Mouse (Mus musculus): ENCODE measurements at regions not wholly inside any gene's neighbourhood (a gene's known extent, or its start where the extent isn't known, plus 50 kb on each side); places are given as distances from the start of the nearest gene placed in this dataset.

GRCm38 (mm10) chr1:77592649-77593048 lies 77.8 kb upstream of the Epha4 start:
- Histone ChIP-seq H3K79me2 (ENCODE audit: control insufficient read depth, insufficient read depth) (no peaks in the 10 kb centered on the region), H3ac (ENCODE audit: control insufficient read depth, insufficient read length) (no peak overlapping the region), H3K36me3 (ENCODE audit: control insufficient read depth, insufficient read depth) (no peaks in the 10 kb centered on the region), H3K4me2 (ENCODE audit: low read depth) (no peak overlapping the region), H3K4me3 (no peak overlapping the region), H3K27me3 (ENCODE audit: control insufficient read depth, insufficient read depth, insufficient read length) (no peaks in the 10 kb centered on the region)
- TF ChIP-seq REST (IDR thresholded peaks at IDR 0.05; ENCODE audit: insufficient read depth, insufficient read length) (no peak), SRF (IDR thresholded peaks at IDR 0.05; ENCODE audit: control insufficient read depth, insufficient read length, low read depth) (no peak), MAX (IDR thresholded peaks at IDR 0.05; ENCODE audit: low read depth) (no peak), MYOG (IDR thresholded peaks at IDR 0.05; ENCODE audit: control insufficient read depth in 1 of 3, insufficient read depth in 1 of 3, insufficient read length in 2 of 3, low read depth in 2 of 3) (no peak), POLR2AphosphoS2 (IDR thresholded peaks at IDR 0.05; ENCODE audit: insufficient read length, low read depth) (no peak), MYOD1 (IDR thresholded peaks at IDR 0.05; ENCODE audit: control insufficient read depth in 1 of 3, insufficient read length in 2 of 3, low read depth in 2 of 3) (no peak)

- Histone ChIP-seq H3K79me2 (ENCODE audit: control insufficient read depth, insufficient read depth) (no peaks in the 10 kb centered on the region), H3K27me3 (ENCODE audit: control insufficient read depth, insufficient read depth, insufficient read length) (no peaks in the 10 kb centered on the region), H3ac (ENCODE audit: control insufficient read depth, insufficient read length) (no peak overlapping the region), H3K36me3 (ENCODE audit: control insufficient read depth, insufficient read depth) (no peaks in the 10 kb centered on the region), H3K4me2 (ENCODE audit: low read depth) (no peak overlapping the region), H3K4me3 (no peak overlapping the region)
- TF ChIP-seq MYOD1 (IDR thresholded peaks at IDR 0.05; ENCODE audit: control insufficient read depth in 1 of 3, insufficient read length in 2 of 3, low read depth in 2 of 3) (no peak), MYOG (IDR thresholded peaks at IDR 0.05; ENCODE audit: control insufficient read depth in 1 of 3, insufficient read depth in 1 of 3, insufficient read length in 2 of 3, low read depth in 2 of 3) (no peak), USF1 (IDR thresholded peaks at IDR 0.05; ENCODE audit: low read depth) (no peak), MAX (IDR thresholded peaks at IDR 0.05; ENCODE audit: low read depth) (no peak), SRF (IDR thresholded peaks at IDR 0.05; ENCODE audit: control insufficient read depth, insufficient read length, low read depth) (no peak), REST (IDR thresholded peaks at IDR 0.05; ENCODE audit: insufficient read depth, insufficient read length) (no peak), POLR2A (IDR thresholded peaks at IDR 0.05; ENCODE audit: insufficient read length, low read depth) (no peak), CEBPB (IDR thresholded peaks at IDR 0.05; ENCODE audit: insufficient read depth, poor library complexity, severe bottlenecking) (no peak), TCF3 (IDR thresholded peaks at IDR 0.05; ENCODE audit: insufficient read length, low read depth) (no peak), E2F4 (IDR thresholded peaks at IDR 0.05; ENCODE audit: insufficient read depth) (no peak), POLR2AphosphoS2 (IDR thresholded peaks at IDR 0.05; ENCODE audit: insufficient read length, low read depth) (no peak), TCF12 (IDR thresholded peaks at IDR 0.05; ENCODE audit: insufficient read depth, poor library complexity, severe bottlenecking) (no peak)
Observed at GRCm38 (mm10) chr1:77592248-77592647, 77.4 kb upstream of the Epha4 start.

- no peaks in the 10 kb centered on the region for H3K36me3 ChIP-seq (ENCODE audit: control insufficient read depth, insufficient read depth)
- TF ChIP-seq USF1 (IDR thresholded peaks at IDR 0.05; ENCODE audit: low read depth): no peak
- TF ChIP-seq MYOD1 (IDR thresholded peaks at IDR 0.05; ENCODE audit: control insufficient read depth in 1 of 3, insufficient read length in 2 of 3, low read depth in 2 of 3): no peak
- TF ChIP-seq REST (IDR thresholded peaks at IDR 0.05; ENCODE audit: insufficient read depth, insufficient read length): no peak
- no peak for TF ChIP-seq E2F4 (IDR thresholded peaks at IDR 0.05; ENCODE audit: insufficient read depth)
- TF ChIP-seq SRF (IDR thresholded peaks at IDR 0.05; ENCODE audit: control insufficient read depth, insufficient read length, low read depth): no peak
- no peak for TF ChIP-seq POLR2AphosphoS2 (IDR thresholded peaks at IDR 0.05; ENCODE audit: insufficient read length, low read depth)
- TF ChIP-seq TCF12 (IDR thresholded peaks at IDR 0.05; ENCODE audit: insufficient read depth, poor library complexity, severe bottlenecking): no peak
- no peak for TF ChIP-seq MAX (IDR thresholded peaks at IDR 0.05; ENCODE audit: low read depth)
- no peak for TF ChIP-seq POLR2A (IDR thresholded peaks at IDR 0.05; ENCODE audit: insufficient read length, low read depth)
- no peak for TF ChIP-seq MYOG (IDR thresholded peaks at IDR 0.05; ENCODE audit: control insufficient read depth in 1 of 3, insufficient read depth in 1 of 3, insufficient read length in 2 of 3, low read depth in 2 of 3)
- no peaks in the 10 kb centered on the region for H3K79me2 ChIP-seq (ENCODE audit: control insufficient read depth, insufficient read depth)
- no peak overlapping the region for H3ac ChIP-seq (ENCODE audit: control insufficient read depth, insufficient read length)
- no peak overlapping the region for H3K4me2 ChIP-seq (ENCODE audit: low read depth)
- H3K27me3 ChIP-seq (ENCODE audit: control insufficient read depth, insufficient read depth, insufficient read length): no peaks in the 10 kb centered on the region
- no peak overlapping the region for H3K4me3 ChIP-seq
Observed at GRCm38 (mm10) chr1:77589423-77589822, 74.5 kb upstream of the Epha4 start.

GRCm38 (mm10) chr1:77585520-77585919 lies 70.6 kb upstream of the Epha4 start:
- no peak overlapping the region for H3ac ChIP-seq (ENCODE audit: control insufficient read depth, insufficient read length)
- TF ChIP-seq TCF3 (IDR thresholded peaks at IDR 0.05; ENCODE audit: insufficient read length, low read depth): no peak
- no peak for TF ChIP-seq CEBPB (IDR thresholded peaks at IDR 0.05; ENCODE audit: insufficient read depth, poor library complexity, severe bottlenecking)
- TF ChIP-seq MYOG (IDR thresholded peaks at IDR 0.05; ENCODE audit: control insufficient read depth in 1 of 3, insufficient read depth in 1 of 3, insufficient read length in 2 of 3, low read depth in 2 of 3): no peak
- no peak for TF ChIP-seq REST (IDR thresholded peaks at IDR 0.05; ENCODE audit: insufficient read depth, insufficient read length)
- no peak for TF ChIP-seq POLR2A (IDR thresholded peaks at IDR 0.05; ENCODE audit: insufficient read length, low read depth)
- no peak for TF ChIP-seq MYOD1 (IDR thresholded peaks at IDR 0.05; ENCODE audit: control insufficient read depth in 1 of 3, insufficient read length in 2 of 3, low read depth in 2 of 3)
- no peak for TF ChIP-seq MAX (IDR thresholded peaks at IDR 0.05; ENCODE audit: low read depth)
- TF ChIP-seq USF1 (IDR thresholded peaks at IDR 0.05; ENCODE audit: low read depth): no peak
- TF ChIP-seq E2F4 (IDR thresholded peaks at IDR 0.05; ENCODE audit: insufficient read depth): no peak
- no peak for TF ChIP-seq TCF12 (IDR thresholded peaks at IDR 0.05; ENCODE audit: insufficient read depth, poor library complexity, severe bottlenecking)
- TF ChIP-seq POLR2AphosphoS2 (IDR thresholded peaks at IDR 0.05; ENCODE audit: insufficient read length, low read depth): no peak
- TF ChIP-seq SRF (IDR thresholded peaks at IDR 0.05; ENCODE audit: control insufficient read depth, insufficient read length, low read depth): no peak
- H3K79me2 ChIP-seq (ENCODE audit: control insufficient read depth, insufficient read depth): no peaks in the 10 kb centered on the region
- H3K4me3 ChIP-seq: no peak overlapping the region
- no peaks in the 10 kb centered on the region for H3K27me3 ChIP-seq (ENCODE audit: control insufficient read depth, insufficient read depth, insufficient read length)
- H3K36me3 ChIP-seq (ENCODE audit: control insufficient read depth, insufficient read depth): no peaks in the 10 kb centered on the region
- H3K4me2 ChIP-seq (ENCODE audit: low read depth): no peak overlapping the region

GRCm38 (mm10) chr1:77568081-77568480 lies 53.2 kb upstream of the Epha4 start:
- H3K4me2 ChIP-seq (ENCODE audit: low read depth): no peak overlapping the region
- H3K4me3 ChIP-seq: no peak overlapping the region
- no peaks in the 10 kb centered on the region for H3K27me3 ChIP-seq (ENCODE audit: control insufficient read depth, insufficient read depth, insufficient read length)
- no peak overlapping the region for H3ac ChIP-seq (ENCODE audit: control insufficient read depth, insufficient read length)
- TF ChIP-seq TCF3 (IDR thresholded peaks at IDR 0.05; ENCODE audit: insufficient read length, low read depth) (no peak), POLR2A (IDR thresholded peaks at IDR 0.05; ENCODE audit: insufficient read length, low read depth) (no peak), SRF (IDR thresholded peaks at IDR 0.05; ENCODE audit: control insufficient read depth, insufficient read length, low read depth) (no peak), MYOG (IDR thresholded peaks at IDR 0.05; ENCODE audit: control insufficient read depth in 1 of 3, insufficient read depth in 1 of 3, insufficient read length in 2 of 3, low read depth in 2 of 3) (no peak), USF1 (IDR thresholded peaks at IDR 0.05; ENCODE audit: low read depth) (no peak), REST (IDR thresholded peaks at IDR 0.05; ENCODE audit: insufficient read depth, insufficient read length) (no peak)
- no peaks in the 10 kb centered on the region for H3K36me3 ChIP-seq (ENCODE audit: control insufficient read depth, insufficient read depth)
- H3K79me2 ChIP-seq (ENCODE audit: control insufficient read depth, insufficient read depth): no peaks in the 10 kb centered on the region

Data from myocyte (in vitro differentiated cells).